Mouse (Mus musculus) heart, adult 2 months (tissue): ENCODE results near the gene Foxp1.

ENCODE experiments used
- CTCF ChIP-seq: fragments of 200-600 bp; IDR thresholded peaks from 2 replicates; pipeline ENCODE4 v1.8.1; 2022; ENCODE audit warnings: antibody characterized with exemption, mild to moderate bottlenecking, moderate library complexity
- EP300 ChIP-seq: fragments of 200-500 bp; IDR thresholded peaks from 2 replicates; pipeline ENCODE4 v1.6.1; 2011; ENCODE audit warnings: low read depth, low read length, control low read depth; ENCODE audit not compliant: insufficient read depth
- POLR2A ChIP-seq: fragments of 200-500 bp; IDR thresholded peaks from 2 replicates; pipeline ENCODE4 v1.6.1; 2011; ENCODE audit warnings: mild to moderate bottlenecking, low read depth, low read length, control low read depth; ENCODE audit not compliant: insufficient read depth

- TF ChIP-seq CTCF (no peak), POLR2A (no peak), EP300 (no peak)
Measured at GRCm38 (mm10) chr6:99003108-99003709, 519.3 kb downstream of the Foxp1 start.
